Mouse (Mus musculus) heart, embryonic 14.5 days (tissue): ENCODE data around the gene Rasgef1b. TPM values are rescaled to one million over a fixed set of nuclear protein-coding genes. Genes with fewer than 3 reads are reported as not detected.

Experiments
- ATAC-seq: fragments of 200-750 bp; cut with Nextera tagmentation; 2 replicates; pipeline ENCODE4 v1.8.0; 2017; ENCODE audit warnings: low read depth, moderate TSS enrichment; ENCODE audit not compliant: insufficient number of reproducible peaks, insufficient read depth, low FRiP score
- H3K27ac ChIP-seq, 2 experiments: fragments of 200-500 bp in 1 of 2; fragments of 300-500 bp in 1 of 2; sonication (generic) in 1 of 2; replicated peaks in 1 of 2; 2 replicates each; pipeline ENCODE4 v1.5.1; 2012 to 2014; ENCODE audit warnings: low read depth in 2 of 2, low read length in 2 of 2, control low read depth in 1 of 2, mild to moderate bottlenecking in 1 of 2, mixed read lengths in 1 of 2; ENCODE audit not compliant: control insufficient read depth in 1 of 2, insufficient read depth in 1 of 2
- H3K27me3 ChIP-seq: fragments of 300-500 bp; sonication (generic); 2 replicates; pipeline ENCODE4 v1.6.1; 2014; ENCODE audit warnings: mild to moderate bottlenecking, low read length, control low read depth; ENCODE audit not compliant: control insufficient read depth, insufficient read depth
- H3K36me3 ChIP-seq: fragments of 300-500 bp; sonication (generic); 2 replicates; pipeline ENCODE4 v1.6.1; 2014; ENCODE audit warnings: mild to moderate bottlenecking, control low read depth, low read length, mixed read lengths; ENCODE audit not compliant: control insufficient read depth, insufficient read depth
- H3K4me1 ChIP-seq, 2 experiments: fragments of 200-500 bp in 1 of 2; fragments of 300-500 bp in 1 of 2; sonication (generic) in 1 of 2; 2 replicates each; pipeline ENCODE4 v1.6.1; 2012 to 2014; ENCODE audit warnings: low read length in 2 of 2, control low read depth in 1 of 2, mixed read lengths in 1 of 2; ENCODE audit not compliant: control insufficient read depth in 2 of 2, insufficient read depth in 2 of 2
- H3K4me2 ChIP-seq: fragments of 300-500 bp; sonication (generic); 2 replicates; pipeline ENCODE4 v1.6.1; 2014; ENCODE audit warnings: mild to moderate bottlenecking, low read length
- H3K4me3 ChIP-seq, 2 experiments: fragments of 200-500 bp in 1 of 2; fragments of 300-500 bp in 1 of 2; sonication (generic) in 1 of 2; 2 replicates each; pipeline ENCODE4 v1.5.1; 2012 to 2014; ENCODE audit warnings: low read length in 2 of 2, mild to moderate bottlenecking in 2 of 2, control low read depth in 1 of 2, low read depth in 1 of 2, moderate library complexity in 1 of 2; ENCODE audit not compliant: control insufficient read depth in 1 of 2, insufficient read depth in 1 of 2
- H3K9ac ChIP-seq: fragments of 300-500 bp; sonication (generic); 2 replicates; pipeline ENCODE4 v1.6.1; 2014; ENCODE audit warnings: mild to moderate bottlenecking, low read length
- H3K9me3 ChIP-seq: fragments of 300-500 bp; sonication (generic); 2 replicates; pipeline ENCODE4 v1.6.1; 2016; ENCODE audit warnings: low read length, control low read depth; ENCODE audit not compliant: control insufficient read depth
- WGBS: fragments of 180-500 bp; shearing (Covaris S2); extraction: QIAGEN DNeasy Blood & Tissue Kit; methylation state at CpG from one replicate; pipeline ENCODE4 v1.1.7; 2014; 5-methylcytosine and 5-hydroxymethylcytosine counted together
- polyA plus RNA-seq: library from polyadenylated mRNA; unstranded; fragments of >200 nt; fragmentation: Nextera tagmentation; extraction: Ambion mirVana; gene quantifications from 2 replicates; pipeline ENCODE4 v1.2.1, GENCODE M21; 2014

Gene Rasgef1b
- polyA plus RNA-seq, 1 experiment from 2014 or later, result 45.9 TPM

DNA sequence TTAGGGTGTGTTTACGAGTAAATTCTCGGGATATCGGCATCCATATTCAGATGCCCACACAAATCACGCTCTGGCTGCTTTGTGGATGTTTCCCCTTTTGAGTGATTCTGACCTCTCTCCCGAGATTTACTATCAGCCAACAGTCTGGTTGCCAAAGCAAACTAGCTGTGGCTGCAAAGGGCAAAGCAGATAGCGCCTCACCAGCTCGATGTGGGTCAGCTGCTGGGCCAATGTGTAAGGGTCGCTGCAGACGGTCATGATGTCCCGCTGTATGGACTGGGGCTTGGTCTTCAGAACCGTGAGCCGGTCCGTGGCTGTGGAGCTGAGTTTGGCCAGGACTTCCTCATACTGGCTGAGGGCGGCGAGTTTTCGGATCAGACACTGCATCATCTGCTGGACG lies 494.6 kb downstream of the Rasgef1b start:
- Histone ChIP-seq H3K4me1 (peaks cover 5 to 15% of the 10 kb centered on the region in 2 experiments), H3K4me3 (no peak overlapping the region), H3K4me2 (no peak overlapping the region), H3K27ac (no peak overlapping the region), H3K9ac (no peak overlapping the region), H3K9me3 (no peaks in the 10 kb centered on the region), H3K27me3 (no peaks in the 10 kb centered on the region), H3K36me3 (peaks cover 99% of the 10 kb centered on the region)
- ATAC-seq, result no peak
- 79% methylated on average over 17 of the region's 17 CpGs for WGBS

DNA sequence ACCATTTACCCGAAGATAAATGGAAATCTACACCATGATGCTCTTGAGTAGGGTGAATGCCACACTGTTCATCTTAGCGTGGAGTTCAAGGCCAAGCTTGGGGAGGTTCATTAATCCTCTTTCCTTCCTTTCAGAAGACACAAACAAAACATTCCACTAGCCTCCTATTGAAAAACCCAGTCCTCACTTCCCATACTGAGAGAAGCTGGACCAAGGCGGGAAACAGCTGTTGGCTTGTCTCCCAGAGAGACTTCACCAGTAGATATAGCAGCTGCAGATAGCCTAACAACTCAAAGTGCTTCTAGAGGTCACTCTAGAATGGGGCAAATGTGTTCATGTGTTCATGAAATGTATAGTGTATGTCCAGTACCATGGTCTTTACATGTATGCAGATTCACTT lies 495.7 kb downstream of the Rasgef1b start:
- Histone ChIP-seq H3K4me3 (no peak overlapping the region), H3K9ac (no peak overlapping the region), H3K27ac (peak overlapping the region in 1 of 2 experiments; percentile 15; a peak in 2 of 4 replicates), H3K9me3 (no peaks in the 10 kb centered on the region), H3K4me2 (no peak overlapping the region), H3K4me1 (peaks cover 3 to 12% of the 10 kb centered on the region in 2 experiments; a peak in 3 of 4 replicates), H3K27me3 (no peaks in the 10 kb centered on the region), H3K36me3 (peaks cover 100% of the 10 kb centered on the region)
- ATAC-seq, result 0 out of 2 replicates have a peak, but pooled peaks have one; percentile 50
- 56% methylated on average over 3 of the region's 3 CpGs for WGBS

- H3K9me3 ChIP-seq, result no peaks in the 10 kb centered on the region
- no peak overlapping the region for H3K9ac ChIP-seq
- H3K27me3 ChIP-seq, result no peaks in the 10 kb centered on the region
- H3K4me1 ChIP-seq, result peaks cover 3 to 12% of the 10 kb centered on the region in 2 experiments; a peak in 3 of 4 replicates
- WGBS, result 77% methylated on average over 8 of the region's 8 CpGs
- ATAC-seq, result no peak
- no peak overlapping the region for H3K4me2 ChIP-seq
- H3K36me3 ChIP-seq, result peaks cover 100% of the 10 kb centered on the region
- H3K27ac ChIP-seq, result peak overlapping the region in 1 of 2 experiments; percentile 15; a peak in 1 of 4 replicates
- H3K4me3 ChIP-seq, result no peak overlapping the region
Measured at GRCm38 (mm10) chr5:99232410-99232809, 496.5 kb downstream of the Rasgef1b start.

- Histone ChIP-seq H3K27ac (no peak overlapping the region), H3K9me3 (no peaks in the 10 kb centered on the region), H3K4me1 (peaks cover 3 to 12% of the 10 kb centered on the region in 2 experiments; a peak in 3 of 4 replicates), H3K4me2 (no peak overlapping the region), H3K9ac (no peak overlapping the region), H3K36me3 (peaks cover 100% of the 10 kb centered on the region), H3K4me3 (no peak overlapping the region), H3K27me3 (no peaks in the 10 kb centered on the region)
- WGBS, result 83% methylated on average over 7 of the region's 7 CpGs
- no peak for ATAC-seq
Measured at GRCm38 (mm10) chr5:99230476-99230875, 498.4 kb downstream of the Rasgef1b start.

DNA sequence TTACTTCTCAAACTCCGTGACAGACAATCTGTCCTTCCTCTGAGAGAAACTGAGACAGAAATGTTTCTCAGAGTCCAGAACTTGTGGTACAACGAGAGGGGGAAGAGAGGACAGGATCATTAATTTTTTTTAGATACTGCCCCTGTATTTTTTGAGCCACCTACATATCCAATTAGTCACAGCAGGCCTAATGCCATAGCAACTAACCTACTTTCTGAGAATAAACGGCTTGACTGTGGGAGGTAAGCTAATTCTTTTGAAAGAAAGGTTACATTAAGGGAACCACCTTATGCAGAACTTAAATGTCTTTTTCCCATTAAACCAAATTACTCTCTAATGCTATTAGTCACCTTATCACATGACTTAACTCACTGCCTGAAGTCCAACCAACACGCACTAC lies 501.5 kb downstream of the Rasgef1b start:
- Histone ChIP-seq H3K9me3 (no peaks in the 10 kb centered on the region), H3K36me3 (peaks cover 99% of the 10 kb centered on the region), H3K4me2 (no peak overlapping the region), H3K9ac (no peak overlapping the region), H3K4me3 (no peak overlapping the region), H3K4me1 (0 out of 4 replicates have a peak, but pooled peaks cover 0 to under 1% of the 10 kb centered on the region in 2 experiments), H3K27ac (no peak overlapping the region), H3K27me3 (no peaks in the 10 kb centered on the region)
- WGBS, result 88% methylated on average over 4 of the region's 4 CpGs
- no peak for ATAC-seq

DNA sequence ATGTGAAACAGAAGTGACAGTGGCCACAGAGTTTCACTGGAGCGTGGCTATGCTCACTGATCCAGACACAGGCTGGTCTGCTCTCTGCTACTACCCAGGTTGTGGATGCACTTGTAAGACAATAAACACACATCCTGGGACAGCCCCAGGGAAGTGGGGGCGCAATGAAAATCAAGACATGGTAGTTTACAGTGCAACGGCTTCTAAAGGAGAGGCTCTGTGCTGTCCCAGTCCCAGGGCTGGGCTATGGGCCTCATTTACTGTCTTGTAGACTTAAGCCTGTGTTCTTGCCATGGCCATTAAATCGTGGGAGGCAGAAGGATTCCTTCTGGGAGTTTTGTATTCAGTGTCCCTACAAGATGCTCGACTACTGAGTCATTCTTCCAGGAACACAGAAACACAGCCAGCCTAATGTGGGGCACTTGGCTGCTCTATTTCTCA lies 504.3 kb downstream of the Rasgef1b start:
- H3K27me3 ChIP-seq, result no peaks in the 10 kb centered on the region
- H3K9me3 ChIP-seq, result no peaks in the 10 kb centered on the region
- no peaks in the 10 kb centered on the region for H3K4me1 ChIP-seq
- ATAC-seq, result no peak
- H3K36me3 ChIP-seq, result peaks cover 97% of the 10 kb centered on the region
- H3K4me2 ChIP-seq, result no peak overlapping the region
- H3K4me3 ChIP-seq, result no peak overlapping the region
- H3K9ac ChIP-seq, result no peak overlapping the region
- 77% methylated on average over 5 of the region's 5 CpGs for WGBS
- H3K27ac ChIP-seq, result no peak overlapping the region

- peaks cover 97% of the 10 kb centered on the region for H3K36me3 ChIP-seq
- H3K9ac ChIP-seq, result no peak overlapping the region
- WGBS, result 76% methylated on average over 15 of the region's 15 CpGs
- no peaks in the 10 kb centered on the region for H3K27me3 ChIP-seq
- H3K9me3 ChIP-seq, result no peaks in the 10 kb centered on the region
- ATAC-seq, result no peak
- no peak overlapping the region for H3K4me3 ChIP-seq
- no peak overlapping the region for H3K4me2 ChIP-seq
- H3K27ac ChIP-seq, result no peak overlapping the region
- no peaks in the 10 kb centered on the region for H3K4me1 ChIP-seq
Measured at GRCm38 (mm10) chr5:99223869-99224498, 504.9 kb downstream of the Rasgef1b start.

- no peak overlapping the region for H3K4me2 ChIP-seq
- H3K9me3 ChIP-seq, result no peaks in the 10 kb centered on the region
- H3K4me1 ChIP-seq, result no peaks in the 10 kb centered on the region
- 78% methylated on average over 5 of the region's 5 CpGs for WGBS
- no peaks in the 10 kb centered on the region for H3K27me3 ChIP-seq
- no peak overlapping the region for H3K9ac ChIP-seq
- H3K36me3 ChIP-seq, result peaks cover 75% of the 10 kb centered on the region
- ATAC-seq, result no peak
- H3K4me3 ChIP-seq, result no peak overlapping the region
- H3K27ac ChIP-seq, result no peak overlapping the region
Measured at GRCm38 (mm10) chr5:99218385-99218784, 510.5 kb downstream of the Rasgef1b start.
